In the genomic region with DNA sequence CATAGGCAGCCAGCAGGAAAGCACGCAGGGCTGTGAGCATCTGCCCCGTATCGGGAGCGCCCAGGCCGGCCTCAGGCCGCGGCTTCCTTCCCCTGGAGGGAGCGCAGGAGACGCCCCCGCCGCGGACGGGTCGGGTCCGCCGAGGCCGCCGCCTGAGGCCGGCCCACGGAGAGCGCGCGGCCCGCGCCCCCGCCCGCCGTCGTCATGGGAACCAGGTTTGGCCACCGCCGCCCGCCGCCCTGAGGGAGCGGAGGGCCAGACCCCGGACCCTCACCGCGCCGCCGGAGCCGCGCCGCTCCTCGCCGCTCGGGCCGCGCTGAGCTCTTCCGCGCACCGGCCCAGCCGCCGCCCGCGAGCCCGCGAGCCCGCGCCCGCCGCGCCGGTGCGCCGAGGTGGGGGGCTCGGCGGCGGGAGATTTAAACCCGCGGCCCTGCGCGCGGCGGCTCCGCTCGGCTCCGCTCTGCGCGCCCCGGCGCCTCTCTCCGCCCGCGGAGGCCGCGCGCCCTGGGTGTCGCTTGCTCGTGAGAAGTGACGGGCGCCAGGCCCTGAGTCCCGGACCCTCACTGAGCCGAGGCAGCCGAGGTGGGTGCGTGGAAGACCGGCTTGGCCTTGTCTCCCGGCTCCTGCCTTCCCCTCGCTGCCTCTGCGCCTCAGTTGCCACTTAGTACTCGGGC, we compare ENCODE assay signal across 8 mouse cellular contexts. TPM values are rescaled to one million over a fixed set of nuclear protein-coding genes. Genes with fewer than 3 reads are reported as not detected.
DNase-seq lines count a peak whose midpoint lies in the region; ATAC-seq and TF ChIP-seq lines count a peak whose summit lies in the region.

TSS of gene Ica1l (minus strand) at position 389 of the 674 bp plus-strand sequence.

- peak within 1 kb of the TSS; percentile 91 for H3K4me2 ChIP-seq in hindbrain, embryonic 16.5 days (ENCODE audit: low read length)

- peak; percentile 49 for ATAC-seq in activated CD4-positive, CD25-positive, alpha-beta regulatory T cell, adult 4 months
- peak; percentile 93 for ATAC-seq in hindbrain, embryonic 16.5 days

- DNase-seq in cerebellum, postnatal 25 days, result peak; percentile 80 to 88
- peak; percentile 60 for DNase-seq in gastrocnemius, adult 2 months
- peak in 1 of 2 experiments; percentile 83 for DNase-seq in left cerebral cortex, postnatal 10 days (ENCODE audit: extremely low spot score in 1 of 2, low spot score in 2 of 2)
- peak; percentile 55 for DNase-seq in right cerebral cortex, postnatal 14 days
- no peak for DNase-seq in c-Kit-positive CD71-positive TER-119-positive erythroid progenitor cells, embryonic 14.5 days (ENCODE audit: low spot score)

- H3K27ac ChIP-seq in gastrocnemius, adult 2 months, result no peak within 1 kb of the TSS
- H3K27ac ChIP-seq in hindbrain, embryonic 16.5 days (ENCODE audit: low read depth, low read length), result peak within 1 kb of the TSS; percentile 87

- no peaks in the 10 kb centered on the region for H3K9me3 ChIP-seq in hindbrain, embryonic 16.5 days (ENCODE audit: control insufficient read depth, low read length)
- no peaks in the 10 kb centered on the region for H3K9me3 ChIP-seq in megakaryocyte, embryonic 14.5 days

- intact Hi-C loops in gastrocnemius, adult 2 months (cut with DNase I), result no loop called here
- intact Hi-C loops in left cerebral cortex, postnatal 10 days (cut with DNase I), result no loop called here

- TF ChIP-seq CTCF in gastrocnemius, adult 2 months (IDR thresholded peaks at IDR 0.05), result peak; percentile 3; the same call in 1 of the 2 replicates

- H3K9ac ChIP-seq in hindbrain, embryonic 16.5 days (ENCODE audit: low read depth, low read length), result peak within 1 kb of the TSS; percentile 84

- no peaks in the 10 kb centered on the region for H3K36me3 ChIP-seq in hindbrain, embryonic 16.5 days (ENCODE audit: control insufficient read depth, insufficient read depth, low read length)
- H3K36me3 ChIP-seq in megakaryocyte, embryonic 14.5 days (replicated peaks; ENCODE audit: low read length), result no peaks in the 10 kb centered on the region

- H3K4me3 ChIP-seq in gastrocnemius, adult 2 months, result peak within 1 kb of the TSS; percentile 84
- H3K4me3 ChIP-seq in hindbrain, embryonic 16.5 days (ENCODE audit: low read length), result peak within 1 kb of the TSS; percentile 78
- H3K4me3 ChIP-seq in megakaryocyte, embryonic 14.5 days (replicated peaks), result peak within 1 kb of the TSS; percentile 96

- peaks cover 2% of the 10 kb centered on the region; the same call in 1 of the 2 replicates for H3K27me3 ChIP-seq in hindbrain, embryonic 16.5 days (replicated peaks; ENCODE audit: control insufficient read depth, insufficient read depth, low read length)
- peaks cover 18% of the 10 kb centered on the region for H3K27me3 ChIP-seq in megakaryocyte, embryonic 14.5 days (replicated peaks)

- WGBS in hindbrain, embryonic 16.5 days, result under 1% methylated on average over 57 of the region's 99 CpGs

- H3K4me1 ChIP-seq in hindbrain, embryonic 16.5 days (ENCODE audit: control insufficient read depth, insufficient read depth, low read depth, low read length), result no peaks in the 10 kb centered on the region
- H3K4me1 ChIP-seq in megakaryocyte, embryonic 14.5 days, result peaks cover 10% of the 10 kb centered on the region

RNA-seq across cellular contexts. Expression of gene Ica1l, which starts in this region (rescaled TPM):
- polyA plus RNA-seq in activated CD4-positive, CD25-positive, alpha-beta regulatory T cell, adult 4 months (2017; shearing (Covaris generic)), result 1 to 10 TPM in 1 of 2 experiments, under 1 TPM in 1; 0.64 to 1.6 TPM
- total RNA-seq in gastrocnemius, adult 2 months (2021), result under 1 TPM; 0.20 to 0.48 TPM
- polyA plus RNA-seq in hindbrain, embryonic 16.5 days (2015; fragmentation: Nextera tagmentation; extraction: Ambion mirVana), result 42.1 and 45.1 TPM in 2 replicates
- total RNA-seq in left cerebral cortex, postnatal 10 days (2021), result 10 to 100 TPM; 43.2 to 47.4 TPM
- polyA plus RNA-seq in megakaryocyte, embryonic 14.5 days (2012; ENCODE audit: insufficient read depth, low replicate concordance), result 0.44 TPM in 1 of 2 replicates, not detected in the other

Comparison
In these comparisons a context has a peak if more than half of its experiments do, and no peak if none do; other contexts are left out.
1. RNA of gene Ica1l (total RNA-seq): 43.2 to 47.4 TPM in left cerebral cortex, postnatal 10 days; 0.20 to 0.48 TPM in gastrocnemius, adult 2 months; every median in the first group is over 10 times any median in the second.
2. RNA of gene Ica1l (polyA plus RNA-seq): 42.1 to 45.1 TPM in hindbrain, embryonic 16.5 days; 0.64 to 1.6 TPM in activated CD4-positive, CD25-positive, alpha-beta regulatory T cell, adult 4 months and 0.44 TPM in megakaryocyte, embryonic 14.5 days; every median in the first group is over 10 times any median in the second.
3. Peak in DNase-seq and H3K4me3 ChIP-seq in gastrocnemius, adult 2 months; RNA of the gene not detected or under 1 TPM.
4. Peak in every context shown above with its lines, with median percentiles within 50 percentile points of each other: H3K4me3 ChIP-seq.